Mouse (Mus musculus) adrenal gland (tissue): ENCODE data around the gene Brk1.

Source experiments
- intact Hi-C: fragments of 180-260 bp; cut with DNase I; formaldehyde crosslinking; loops from one replicate; pipeline ENCODE4 v1.15.1; 2025
- long read RNA-seq, 2 experiments: library from polyadenylated mRNA; unstranded; transcript quantifications; one replicate each; pipeline ENCODE4 v2.0.0; 2020; ENCODE audit warnings: borderline replicate concordance in 1 of 2; ENCODE audit not compliant: insufficient replicate concordance in 1 of 2

Gene Brk1
- long read RNA-seq, experiment 1, transcript Brk1-201 (3 exons, 1,095 nt): major isoform, 112 of 118 reads
- long read RNA-seq, experiment 1, partial matches to known transcripts: 0 of 118 reads
- long read RNA-seq, experiment 1, other reads (novel, unspliced or antisense): 6 of 118 reads
- long read RNA-seq, experiment 2, transcript Brk1-201 (3 exons, 1,095 nt): major isoform, 68 of 75 reads
- long read RNA-seq, experiment 2, partial matches to known transcripts: 3 of 75 reads
- long read RNA-seq, experiment 2, other reads (novel, unspliced or antisense): 4 of 75 reads

DNA sequence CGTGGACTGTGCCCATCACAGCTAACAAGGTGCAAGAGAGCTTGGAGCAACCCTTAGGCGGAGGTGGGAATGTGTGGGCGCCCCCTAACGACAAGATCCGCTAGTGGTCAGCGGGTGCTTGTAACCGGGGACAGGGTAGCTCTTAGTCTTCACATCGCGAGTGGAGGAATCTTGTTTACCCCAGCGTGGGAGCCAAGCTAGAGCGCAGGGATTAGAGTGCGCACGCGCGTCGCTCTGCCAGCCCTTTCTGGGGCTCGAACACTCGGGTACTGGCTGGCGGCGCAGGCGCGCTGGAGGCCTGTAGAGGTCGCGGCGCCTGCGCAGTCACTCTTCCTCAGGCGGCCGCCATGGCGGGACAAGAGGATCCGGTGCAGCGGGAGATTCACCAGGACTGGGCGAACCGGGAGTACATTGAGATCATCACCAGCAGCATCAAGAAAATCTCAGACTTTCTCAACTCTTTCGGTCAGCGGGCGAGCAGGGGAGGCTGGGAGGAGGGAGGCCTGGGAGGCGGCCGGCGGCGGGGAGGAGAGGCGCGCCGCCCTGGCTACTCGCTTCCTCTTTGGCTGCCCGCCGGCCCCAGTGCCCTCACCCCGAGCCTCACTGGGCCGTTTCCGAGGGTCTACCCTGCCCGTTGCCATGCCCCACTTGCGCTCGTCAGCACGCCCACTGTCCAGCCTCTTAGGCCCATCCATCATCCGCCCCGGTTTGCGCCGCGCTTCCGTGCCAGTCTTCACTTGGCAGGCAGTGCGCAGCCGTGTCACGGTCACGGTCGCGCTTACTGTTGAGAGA is at the start of gene Brk1:
TSS of gene Brk1 (plus strand) at position 341 of the 792 bp plus-strand sequence.
- intact Hi-C loops: loop anchor here (5.0 kb wide), 1 partner anchor 112 kb away; no protein-coding TSS in a partner anchor

DNA sequence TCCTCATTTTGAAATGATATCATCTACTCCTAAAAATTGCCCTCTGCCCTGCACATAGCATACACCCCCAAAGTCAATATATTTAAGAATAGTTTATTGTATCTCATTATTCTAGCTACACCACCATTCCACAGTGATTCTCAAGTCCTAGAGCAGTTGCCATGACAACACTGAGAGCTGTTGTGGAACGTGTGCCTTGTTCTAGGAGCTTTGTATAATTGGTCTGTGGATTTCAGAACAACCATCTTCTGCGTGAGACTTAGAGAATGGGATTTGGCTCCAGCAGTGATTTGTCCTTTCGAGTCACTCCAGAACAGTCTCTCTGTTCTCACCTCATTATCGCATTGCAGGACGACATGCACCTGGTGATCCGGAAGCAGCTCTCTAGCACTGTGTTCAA is 44.8 kb upstream of the Brk1 start:
- intact Hi-C loops: no loop called here

DNA sequence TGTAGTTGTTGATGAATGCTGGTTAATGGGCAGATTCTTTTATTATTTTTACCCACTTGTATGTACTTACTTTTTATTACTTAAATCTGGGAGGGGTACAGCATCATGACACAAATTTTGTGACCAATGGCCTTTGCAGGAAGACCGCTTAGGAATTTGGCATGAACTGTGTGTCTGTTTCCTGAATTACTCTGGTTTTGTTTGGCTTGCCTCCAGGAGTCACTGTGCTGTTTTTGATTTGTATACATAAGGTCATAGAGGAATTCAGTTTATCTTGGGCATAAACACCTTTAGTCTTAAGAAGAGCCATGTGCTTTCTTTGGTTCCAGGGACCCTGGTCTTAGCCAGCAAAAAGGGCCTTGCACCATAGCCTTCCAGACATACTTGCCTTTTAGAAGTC is 40.0 kb upstream of the Brk1 start:
- intact Hi-C loops: no loop called here

DNA sequence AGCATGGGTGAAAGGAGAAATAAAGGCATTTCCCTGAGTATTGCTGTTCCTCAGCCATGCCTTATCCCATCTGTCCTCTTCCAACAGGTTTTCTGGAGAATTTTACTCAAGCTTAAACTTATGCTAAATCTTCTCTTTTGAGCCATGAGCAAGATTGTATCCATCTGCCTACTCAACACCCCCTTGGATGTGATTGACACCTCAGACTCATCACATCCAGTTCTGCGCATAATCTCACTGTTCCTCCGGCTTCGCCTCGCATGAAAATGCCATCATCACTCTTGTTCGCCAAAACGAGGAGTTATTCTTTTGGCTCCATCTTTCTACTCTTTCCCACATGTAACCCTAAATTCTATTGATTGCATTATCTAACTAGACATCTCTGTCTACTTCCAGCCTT is 28.5 kb upstream of the Brk1 start:
- intact Hi-C loops: no loop called here

DNA sequence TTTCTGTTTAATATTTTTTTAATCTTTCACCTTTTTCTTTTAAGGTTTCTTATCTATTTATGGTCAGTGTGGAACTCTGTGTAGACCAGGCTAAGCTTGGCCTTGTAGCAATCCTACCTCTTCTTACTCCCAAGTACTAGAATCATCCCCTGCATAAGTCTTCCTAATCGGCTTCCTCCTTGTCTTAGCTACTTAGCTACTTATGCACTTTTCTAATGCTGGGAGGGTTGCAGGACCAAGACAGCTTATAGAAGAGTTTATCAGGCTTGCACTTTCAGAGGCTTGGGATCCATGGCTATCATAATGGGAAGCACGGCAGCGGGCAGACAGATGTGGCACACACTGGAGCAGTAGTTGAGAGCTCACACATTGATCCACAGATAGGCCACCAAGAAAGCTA is 25.3 kb upstream of the Brk1 start:
- intact Hi-C loops: no loop called here

DNA sequence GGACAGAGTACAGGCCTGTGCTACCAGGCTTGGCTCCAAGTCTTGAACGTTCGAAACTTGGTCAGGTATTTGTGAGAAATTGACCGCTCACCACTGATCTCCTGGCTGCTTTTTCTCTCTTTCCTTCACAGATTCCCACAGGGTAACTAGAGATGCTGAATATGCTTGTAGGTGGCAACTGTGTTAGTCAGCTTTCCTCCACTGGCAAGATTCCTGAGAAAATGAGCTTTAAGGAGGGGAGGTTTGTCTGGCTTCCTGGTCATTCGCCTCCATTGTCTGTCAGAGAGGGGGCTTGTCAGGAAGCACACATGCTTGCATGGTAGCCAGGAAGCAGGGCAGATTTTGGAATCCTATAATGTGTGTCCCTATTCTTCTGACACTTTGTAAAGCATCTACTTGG is 21.5 kb upstream of the Brk1 start:
- intact Hi-C loops: no loop called here

DNA sequence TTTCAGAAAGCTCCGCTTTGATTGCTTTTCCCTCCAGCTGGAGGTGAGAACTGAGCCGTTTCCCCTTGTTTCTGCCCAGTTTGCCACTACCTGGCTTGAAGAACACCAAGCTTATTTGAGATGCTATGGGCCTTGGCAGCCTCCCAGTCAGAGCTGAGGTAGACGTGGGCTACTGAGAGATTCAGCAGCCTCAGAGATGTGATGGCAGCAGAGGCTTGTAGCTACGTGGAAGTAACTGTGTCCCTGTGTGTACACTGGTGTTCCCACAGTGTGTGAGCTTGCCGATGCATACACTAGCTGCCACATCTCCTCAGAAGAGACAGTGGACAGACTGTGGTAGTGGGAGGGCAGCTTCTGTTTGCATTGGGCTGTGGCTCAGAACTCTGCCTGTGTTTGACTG is 19.5 kb upstream of the Brk1 start:
- intact Hi-C loops: no loop called here

DNA sequence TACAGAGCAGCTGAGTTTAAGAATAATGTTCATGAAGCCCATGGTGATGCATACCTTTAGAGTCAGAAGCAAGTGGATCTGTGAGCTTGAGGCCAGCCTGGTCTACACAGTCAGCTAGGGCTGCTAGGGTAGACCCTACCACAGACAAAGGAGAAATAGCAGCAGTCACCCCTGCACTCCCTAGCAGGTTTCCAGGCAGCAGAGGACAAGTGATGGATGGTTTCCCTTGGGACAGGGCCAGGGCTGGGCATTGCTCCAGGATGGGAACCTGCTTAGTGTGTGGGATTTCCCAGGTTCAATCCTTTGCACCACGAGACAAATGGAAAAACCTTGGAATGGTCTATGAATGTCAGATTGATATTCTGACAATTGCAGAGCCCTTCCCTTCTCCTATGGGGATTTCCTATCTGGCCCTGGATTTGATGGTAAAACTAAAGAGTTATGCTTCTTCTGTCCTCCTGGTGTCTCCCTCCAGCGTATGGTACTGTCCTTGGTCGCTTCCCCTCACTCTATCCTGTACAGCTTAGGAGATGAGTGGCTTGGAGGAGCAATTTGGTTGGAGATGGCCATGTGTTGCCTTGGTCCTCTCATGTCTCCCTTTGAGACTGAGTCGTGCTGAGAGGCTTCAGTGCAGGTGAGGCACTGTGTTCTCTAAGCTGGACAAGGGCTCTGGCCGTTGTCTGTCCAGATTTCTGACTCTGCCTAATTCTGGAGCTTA is 17.9 kb upstream of the Brk1 start:
- intact Hi-C loops: no loop called here

DNA sequence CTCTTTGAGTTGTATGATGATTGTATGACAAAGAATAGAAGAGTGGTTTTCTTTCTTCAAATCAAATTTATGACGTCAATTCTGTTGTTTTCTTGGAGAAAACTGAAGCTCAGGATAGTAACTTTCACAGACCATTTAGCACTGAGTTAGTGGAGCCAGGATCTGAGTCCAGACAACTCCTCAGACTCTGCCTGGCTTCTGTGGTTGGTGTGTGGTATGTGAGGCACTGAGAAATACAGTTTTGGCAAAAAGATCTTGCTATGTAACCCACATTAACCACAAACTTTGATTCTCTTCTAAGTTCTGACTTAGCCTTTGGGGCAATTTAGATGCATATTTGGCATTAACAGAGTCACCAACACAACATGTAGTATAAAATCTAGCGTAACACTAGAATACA is 11.9 kb upstream of the Brk1 start:
- intact Hi-C loops: no loop called here

DNA sequence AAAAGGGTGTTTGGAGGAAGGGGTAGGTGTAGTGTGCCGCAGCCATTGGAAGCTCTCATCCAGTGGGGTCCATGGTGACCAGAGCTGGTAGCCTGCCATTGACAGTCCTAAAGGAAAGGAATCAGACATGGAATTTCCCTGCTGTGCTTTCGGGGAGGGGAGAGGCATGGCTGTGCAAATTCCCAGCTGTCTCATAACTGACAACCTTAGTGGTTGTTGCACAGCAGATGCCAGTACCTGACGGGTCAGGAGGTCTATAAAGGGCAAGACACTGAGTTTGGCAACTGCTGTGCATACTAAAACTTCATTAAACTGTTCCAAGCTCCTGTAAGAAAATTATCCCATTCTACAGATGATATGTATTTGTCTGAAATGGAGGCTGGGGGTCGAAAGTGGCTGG is 6.6 kb upstream of the Brk1 start:
- intact Hi-C loops: no loop called here

DNA sequence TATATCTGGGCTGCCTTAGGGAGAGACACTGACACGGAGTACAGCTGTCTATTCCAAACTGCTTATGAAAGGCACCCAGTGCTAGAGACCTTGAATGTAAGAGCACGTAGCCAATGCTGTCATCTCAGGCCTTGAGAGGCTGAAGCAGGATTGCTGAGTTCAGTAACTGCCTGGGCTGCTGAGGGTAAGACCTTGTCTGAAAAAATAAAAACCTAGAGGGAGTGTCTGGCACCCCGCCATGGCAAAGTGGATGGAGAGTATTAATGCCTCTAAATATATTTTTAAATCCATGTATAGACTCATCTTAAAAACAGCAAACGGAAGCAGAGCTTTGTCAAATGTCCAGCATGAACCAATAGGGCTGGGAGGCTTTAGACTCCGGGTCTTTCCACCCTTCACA is 4.7 kb upstream of the Brk1 start:
- intact Hi-C loops: loop anchor here (5.0 kb wide), 1 partner anchor 108 kb away; no protein-coding TSS in a partner anchor

DNA sequence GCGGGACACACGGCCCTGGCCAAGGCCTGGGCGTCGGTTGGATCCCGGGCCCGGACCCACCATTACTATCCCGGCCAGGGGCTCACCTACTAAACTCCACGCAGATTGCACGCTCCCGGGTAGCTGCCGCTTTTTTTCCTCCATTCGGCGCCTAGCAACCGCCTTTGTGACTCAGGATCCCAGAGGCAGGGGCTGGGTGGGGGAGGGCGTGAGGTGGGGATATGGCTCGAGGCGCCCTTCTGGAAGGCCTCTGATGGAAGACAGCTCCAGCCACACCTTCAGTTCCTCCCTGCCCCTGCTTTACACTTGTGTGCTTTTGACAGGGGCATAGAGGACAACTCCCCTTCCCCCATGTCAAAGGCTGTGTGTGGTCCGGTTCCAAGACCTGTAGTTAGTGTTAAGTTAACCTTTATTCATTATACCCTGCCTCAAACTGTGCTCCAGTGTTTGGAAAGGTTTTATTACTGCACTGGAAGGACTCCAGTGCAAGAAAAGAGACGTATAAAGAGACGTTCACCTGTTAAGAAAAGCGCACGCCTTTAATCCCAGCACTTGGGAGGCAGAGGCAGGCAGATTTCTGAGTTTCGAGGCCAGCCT is 3.9 kb upstream of the Brk1 start, which contains the start of gene Fancd2os:
TSS of gene Fancd2os (minus strand) at position 173 of the 597 bp plus-strand sequence.
- intact Hi-C loops: loop anchor here (5.0 kb wide), 1 partner anchor 108 kb away; no protein-coding TSS in a partner anchor

DNA sequence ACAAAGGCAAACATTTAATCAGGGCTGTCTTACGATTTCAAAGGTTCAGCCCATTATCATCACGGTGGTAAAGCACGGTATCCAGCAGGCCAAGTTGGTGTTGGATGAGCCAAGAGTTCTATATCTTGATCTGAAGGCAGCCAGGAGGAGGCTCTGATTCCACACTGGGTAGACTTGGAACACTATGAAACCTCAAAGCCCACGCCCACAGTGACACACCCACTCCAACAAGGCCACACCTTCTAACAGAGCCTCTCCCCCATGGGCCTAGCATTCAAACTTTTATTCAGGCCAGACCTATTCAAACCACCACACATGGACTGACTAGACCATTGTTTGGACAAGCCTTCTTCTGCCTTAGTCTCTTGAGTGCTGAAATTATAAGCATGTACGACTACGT is 1.8 kb upstream of the Brk1 start:
- intact Hi-C loops: loop anchor here (5.0 kb wide), 1 partner anchor 111 kb away; no protein-coding TSS in a partner anchor

DNA sequence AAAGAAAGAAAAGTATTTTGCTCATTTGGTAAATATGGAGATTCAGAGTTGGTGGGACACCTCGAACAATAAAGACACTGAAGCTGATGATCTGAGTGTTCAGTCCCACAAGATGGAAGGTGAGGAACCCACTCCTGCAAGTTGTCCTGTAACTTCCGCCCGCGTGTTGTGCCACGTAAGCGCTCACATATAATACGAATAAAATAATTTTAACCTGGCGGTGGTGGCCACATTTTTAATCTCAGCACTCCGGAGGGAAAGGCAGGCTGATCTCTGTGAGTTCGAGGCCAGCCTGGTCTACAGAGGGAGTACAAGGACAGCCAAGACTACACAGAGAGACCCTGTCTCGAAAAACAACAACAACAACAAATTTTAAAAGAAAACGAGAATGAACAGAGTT is 579 bp upstream of the Brk1 start:
- intact Hi-C loops: loop anchor here (5.0 kb wide), 1 partner anchor 112 kb away; no protein-coding TSS in a partner anchor

DNA sequence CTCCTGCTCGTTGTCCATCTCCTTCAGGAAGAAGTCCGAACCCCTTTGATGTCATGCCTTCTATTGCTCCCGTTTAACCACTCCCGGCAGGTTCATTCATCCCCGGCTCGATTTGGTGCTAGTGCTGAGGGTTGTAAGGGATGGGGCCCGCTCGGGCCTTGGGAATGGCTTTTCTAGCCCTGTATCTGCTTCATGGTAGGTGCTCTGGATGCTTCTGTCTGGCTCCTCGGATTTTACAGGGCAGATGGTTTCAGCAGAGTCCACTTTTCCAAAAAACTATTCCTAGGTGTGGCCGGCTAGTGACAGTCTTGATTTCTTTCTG is 613 bp downstream of the Brk1 start:
- intact Hi-C loops: no loop called here

DNA sequence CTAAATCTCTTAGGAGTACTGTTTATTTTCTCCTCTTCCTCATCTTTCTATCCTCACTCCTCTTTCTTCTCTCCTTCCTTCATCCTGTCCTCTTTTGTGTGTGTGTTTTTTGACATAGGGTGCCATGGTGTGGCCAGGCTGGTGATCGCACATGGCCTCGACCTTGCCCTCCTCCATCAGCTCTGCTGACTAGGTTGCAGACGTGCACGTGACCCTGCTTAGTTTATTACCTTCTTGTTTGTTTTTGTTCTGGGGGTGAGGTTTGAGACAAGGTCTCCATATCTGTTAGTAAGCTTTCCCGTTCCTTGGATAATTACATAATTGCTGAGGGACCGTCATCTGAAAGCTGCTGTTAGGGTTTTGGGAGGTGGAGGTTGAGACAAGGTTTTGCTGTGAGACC is 4.3 kb downstream of the Brk1 start:
- intact Hi-C loops: no loop called here

DNA sequence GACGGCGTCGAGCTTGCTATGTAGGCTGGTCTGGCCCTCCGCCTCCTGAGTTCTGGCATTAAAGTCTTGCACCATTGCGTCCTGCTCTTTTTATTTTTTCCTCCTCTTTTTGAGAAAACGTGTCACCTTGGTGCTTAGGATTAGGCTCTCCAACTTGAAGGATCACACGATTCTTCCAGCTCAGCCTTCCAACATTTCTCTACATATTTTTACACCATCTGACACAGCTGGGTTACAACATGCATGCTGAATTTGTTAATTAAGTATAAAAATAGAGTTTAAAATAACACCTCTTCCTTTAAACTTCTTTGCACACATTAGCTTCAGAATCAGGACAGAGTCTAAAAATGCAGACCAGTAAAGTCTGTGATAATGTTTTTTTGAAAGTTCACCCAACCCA is 4.7 kb downstream of the Brk1 start:
- intact Hi-C loops: no loop called here

DNA sequence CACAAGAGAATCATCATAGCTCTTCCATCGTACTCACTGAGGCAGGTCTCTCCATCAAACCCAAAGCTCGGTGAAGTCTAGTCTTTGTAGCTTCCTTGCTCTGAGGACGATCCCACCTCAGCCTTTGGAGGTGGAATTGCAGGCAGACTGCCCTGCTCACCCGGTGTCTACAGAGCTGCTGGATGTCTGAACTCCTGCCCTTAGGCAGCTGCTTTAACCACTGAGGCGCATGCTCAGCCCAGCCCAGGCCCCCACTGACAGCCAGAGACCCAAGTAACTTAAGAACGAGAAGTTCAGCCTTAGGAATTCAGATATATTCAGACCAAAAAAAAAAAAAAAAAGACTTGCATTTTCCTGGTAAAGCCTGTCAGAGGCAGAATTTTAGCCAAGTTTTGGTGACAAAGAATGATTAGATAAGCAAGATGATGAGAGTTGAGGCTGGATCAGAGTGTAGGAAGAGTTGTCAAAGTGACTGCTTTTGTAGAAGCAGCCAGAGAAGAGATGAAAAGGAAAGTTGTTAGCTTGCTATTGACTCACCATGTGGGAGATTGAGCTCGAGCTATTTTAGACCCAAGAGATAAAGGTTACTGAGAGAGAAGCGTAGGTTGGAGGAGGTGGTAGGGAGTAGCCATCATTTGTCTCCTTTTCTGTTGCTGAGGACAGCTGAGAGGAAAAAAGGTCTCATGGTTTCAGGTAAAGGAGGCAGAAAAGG is 7.8 kb downstream of the Brk1 start:
- intact Hi-C loops: no loop called here

DNA sequence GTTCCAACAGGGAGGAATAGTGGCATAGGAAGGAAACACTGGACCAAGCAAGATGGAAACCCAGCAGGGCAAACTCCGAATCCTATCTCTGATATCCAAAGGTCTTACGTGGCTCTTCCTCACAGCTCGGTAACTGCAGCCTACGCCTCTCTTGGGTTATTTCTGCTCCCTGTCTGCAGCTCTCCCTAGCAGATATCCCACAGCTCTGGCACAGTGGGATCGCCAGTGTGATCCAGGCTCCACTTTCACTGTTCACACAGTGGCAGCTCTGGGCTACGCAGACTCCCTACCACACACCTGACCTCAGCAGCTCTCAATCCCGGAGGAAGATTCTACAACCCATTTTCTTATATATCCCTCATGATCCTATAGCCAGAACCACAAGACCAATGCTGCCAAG is 9.6 kb downstream of the Brk1 start:
- intact Hi-C loops: no loop called here

DNA sequence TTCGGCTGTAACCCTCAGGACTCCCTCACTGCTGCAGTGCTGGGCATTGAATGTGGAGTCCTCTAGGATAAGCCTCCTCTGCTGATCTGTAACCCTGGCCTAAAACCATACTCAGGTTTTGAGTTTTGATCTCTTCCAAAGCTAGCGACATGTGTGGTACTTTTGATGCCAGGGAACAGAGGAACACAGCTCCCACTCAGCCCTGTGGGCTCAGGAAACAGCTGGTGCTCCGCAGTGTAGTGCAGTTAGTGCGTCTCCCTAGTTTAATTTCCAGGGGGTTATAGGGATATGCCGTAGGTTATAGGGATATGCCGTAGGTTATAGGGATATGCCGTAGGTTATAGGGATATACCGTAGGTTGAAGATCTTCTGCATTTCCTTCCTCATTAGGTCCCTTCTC is 10.4 kb downstream of the Brk1 start:
- intact Hi-C loops: no loop called here

DNA sequence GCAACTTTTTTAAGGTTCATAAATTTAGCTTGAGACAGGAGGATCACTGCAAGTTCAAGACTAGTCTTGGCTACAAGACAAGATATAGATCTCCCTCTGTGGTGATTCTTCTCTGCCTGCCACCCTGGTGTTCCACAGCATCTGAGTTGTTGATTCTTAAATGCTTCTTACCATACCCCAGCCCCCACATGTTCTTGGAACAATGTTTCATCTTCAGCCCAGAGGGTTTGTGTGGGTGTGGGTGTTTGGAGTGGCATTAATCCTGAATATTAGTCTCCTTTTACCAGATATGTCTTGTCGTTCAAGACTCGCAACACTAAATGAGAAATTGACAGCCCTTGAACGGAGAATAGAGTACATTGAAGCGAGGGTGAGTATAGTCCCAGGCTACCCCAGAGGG is 10.9 kb downstream of the Brk1 start:
- intact Hi-C loops: no loop called here
